In the genomic region with DNA sequence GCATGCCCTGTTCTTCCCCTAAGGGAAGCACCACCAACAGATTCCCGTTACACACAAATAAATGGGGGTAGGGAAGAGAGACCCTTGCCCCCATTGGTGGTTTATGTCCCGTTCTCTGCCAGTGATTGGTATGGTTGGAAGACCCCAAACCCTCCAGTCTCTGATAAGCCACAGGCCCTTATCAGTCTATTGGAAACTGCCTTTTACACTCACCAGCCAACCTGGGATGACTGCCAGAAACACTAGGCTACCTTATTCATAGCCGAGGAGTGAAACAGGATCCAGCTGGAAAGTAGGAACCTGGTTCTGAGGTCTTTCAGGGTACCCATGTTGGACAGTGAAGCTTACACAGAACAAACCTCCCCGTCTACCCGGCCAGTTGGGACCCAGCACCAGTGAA, we compare ENCODE assay signal across 23 mouse cellular contexts. TPM values are rescaled to one million over a fixed set of nuclear protein-coding genes. Genes with fewer than 3 reads are reported as not detected.
DNase-seq lines count a peak whose midpoint lies in the region; ATAC-seq and TF ChIP-seq lines count a peak whose summit lies in the region.
"Had no signal": no experiment of that assay in that cellular context is flagged by ENCODE, and none has a peak within 500 bp of the region (broad histone marks: within the 10 kb centered on the region; RNA-seq: fewer than 3 reads in every experiment).

No protein-coding gene starts in this region.

- no peak overlapping the region for H3K27ac ChIP-seq in liver, embryonic 13.5 days
- H3K27ac ChIP-seq in liver, postnatal 0 days (ENCODE audit: low read depth) = no peak overlapping the region
- H3K27ac ChIP-seq: embryonic facial prominence, embryonic 12.5 days; forebrain, embryonic 15.5 days; hindbrain, embryonic 10.5 days; hindbrain, postnatal 0 days; layer of hippocampus, adult 2 months; macrophage; midbrain, embryonic 10.5 days; stomach, embryonic 15.5 days had no signal

- no peak for TF ChIP-seq CTCF in liver, postnatal 0 days (IDR thresholded peaks at IDR 0.05; ENCODE audit: low read depth)

- no peaks in the 10 kb centered on the region for H3K36me3 ChIP-seq in liver, embryonic 13.5 days
- H3K36me3 ChIP-seq in liver, postnatal 0 days (replicated peaks; ENCODE audit: insufficient read depth, low read length) = no peaks in the 10 kb centered on the region
- H3K36me3 ChIP-seq: embryonic facial prominence, embryonic 12.5 days; forebrain, embryonic 15.5 days; hindbrain, embryonic 10.5 days; midbrain, embryonic 10.5 days; stomach, embryonic 15.5 days had no signal

- H3K4me3 ChIP-seq in liver, embryonic 13.5 days (replicated peaks) = no peak overlapping the region
- no peak overlapping the region for H3K4me3 ChIP-seq in liver, postnatal 0 days (ENCODE audit: low read depth, low read length)
- H3K4me3 ChIP-seq: embryonic facial prominence, embryonic 12.5 days; forebrain, embryonic 15.5 days; hindbrain, embryonic 10.5 days; layer of hippocampus, adult 2 months; midbrain, embryonic 10.5 days; stomach, embryonic 15.5 days had no signal

- peaks cover 3% of the 10 kb centered on the region; the same call in 1 of the 2 replicates for H3K9me3 ChIP-seq in liver, embryonic 13.5 days (replicated peaks)
- no peaks in the 10 kb centered on the region for H3K9me3 ChIP-seq in liver, postnatal 0 days (ENCODE audit: low read length)
- H3K9me3 ChIP-seq: embryonic facial prominence, embryonic 12.5 days; forebrain, embryonic 15.5 days; hindbrain, embryonic 10.5 days; midbrain, embryonic 10.5 days; stomach, embryonic 15.5 days had no signal

- H3K9ac ChIP-seq in liver, embryonic 13.5 days = no peak overlapping the region
- H3K9ac ChIP-seq in liver, postnatal 0 days (replicated peaks) = no peak overlapping the region
- H3K9ac ChIP-seq: embryonic facial prominence, embryonic 12.5 days; forebrain, embryonic 15.5 days; stomach, embryonic 15.5 days had no signal

- intact Hi-C loops in left cerebral cortex, postnatal 36 days (cut with DNase I) = no loop called here

- WGBS in liver, embryonic 13.5 days (ENCODE audit: insufficient replicate concordance) = 68% methylated on average over 5 of the region's 5 CpGs
- WGBS in liver, postnatal 0 days (ENCODE audit: insufficient replicate concordance) = 67% methylated on average over 5 of the region's 5 CpGs

- H3K4me2 ChIP-seq in liver, embryonic 13.5 days = peak overlapping the region; percentile 62; the same call in 1 of the 2 replicates
- H3K4me2 ChIP-seq in liver, postnatal 0 days (ENCODE audit: low read depth, low read length) = no peak overlapping the region; the same call in 1 of the 2 replicates
- H3K4me2 ChIP-seq: embryonic facial prominence, embryonic 12.5 days; forebrain, embryonic 15.5 days; stomach, embryonic 15.5 days had no signal

- peaks cover 53% of the 10 kb centered on the region for H3K4me1 ChIP-seq in liver, embryonic 13.5 days (replicated peaks)
- H3K4me1 ChIP-seq in liver, postnatal 0 days (ENCODE audit: insufficient read depth) = peaks cover 7% of the 10 kb centered on the region; the same call in 1 of the 2 replicates

- TF ChIP-seq EP300 in liver, postnatal 0 days (IDR thresholded peaks at IDR 0.05; ENCODE audit: low read depth) = no peak

- ATAC-seq in liver, embryonic 13.5 days (ENCODE audit: low read depth) = no peak
- ATAC-seq in liver, postnatal 0 days = no peak
- ATAC-seq: forebrain, embryonic 15.5 days; hindbrain, postnatal 0 days; intestine, postnatal 0 days had no signal

- DNase-seq in adrenal gland, adult 2 months = peak; percentile 72
- no peak for DNase-seq in adrenal gland, adult 8-10 months
- peak; percentile 46 for DNase-seq in heart, adult 8-10 months (ENCODE audit: low spot score)
- no peak for DNase-seq in heart, adult 11 months
- no peak for DNase-seq in liver, embryonic 13.5 days
- DNase-seq in liver, postnatal 0 days = no peak
- DNase-seq in adrenal gland, postnatal 25 days = peak; percentile 39
- no peak for DNase-seq in left cerebral cortex, postnatal 36 days (ENCODE audit: low spot score in 2 of 2)
- DNase-seq: cerebellum, adult 18-20 months; kidney, postnatal 10 days; layer of hippocampus, postnatal 36 days; right cerebral cortex, postnatal 14 days; spleen, adult 18-20 months; thymus, adult 18-20 months had no signal

- H3K27me3 ChIP-seq in liver, embryonic 13.5 days = no peaks in the 10 kb centered on the region
- no peaks in the 10 kb centered on the region for H3K27me3 ChIP-seq in liver, postnatal 0 days (ENCODE audit: insufficient read depth, low read length)
- H3K27me3 ChIP-seq: embryonic facial prominence, embryonic 12.5 days; forebrain, embryonic 15.5 days; stomach, embryonic 15.5 days had no signal

RNA-seq across cellular contexts. Expression of gene Tfcp2, which starts 4.2 kb away (rescaled TPM):
- total RNA-seq in adrenal gland, adult 2 months (2021) = 10 to 100 TPM; 14.2 to 25.1 TPM
- polyA plus RNA-seq in adrenal gland, adult 2 months (2012; rRNA removed) = 24.5 and 24.8 TPM in 2 replicates
- 10 to 100 TPM; 25.6 to 38.0 (median 30.8) TPM for total RNA-seq in adrenal gland, adult 8-10 months (2022)
- total RNA-seq in heart, adult 8-10 months (2022) = 10 to 100 TPM; 14.3 to 17.3 (median 15.6) TPM
- 4.4 and 4.6 TPM in 2 replicates for polyA plus RNA-seq in liver, embryonic 13.5 days (2015; fragmentation: Nextera tagmentation; extraction: Ambion mirVana)
- 4.0 TPM in 2 replicates for polyA plus RNA-seq in liver, postnatal 0 days (2015; fragmentation: Nextera tagmentation; extraction: Ambion mirVana)
- total RNA-seq in adrenal gland, postnatal 25 days (2021) = 27.9 and 31.3 TPM in 2 replicates
- total RNA-seq in left cerebral cortex, postnatal 36 days (2021) = 10 to 100 TPM; 26.2 to 33.1 TPM

RNA-seq across cellular contexts. Expression of gene Pou6f1, which starts 43.8 kb away (rescaled TPM):
- 10 to 100 TPM; 14.4 to 18.3 TPM for total RNA-seq in adrenal gland, adult 2 months (2021)
- polyA plus RNA-seq in adrenal gland, adult 2 months (2012; rRNA removed) = 25.1 and 32.5 TPM in 2 replicates
- 10 to 100 TPM; 17.1 to 33.5 (median 23.8) TPM for total RNA-seq in adrenal gland, adult 8-10 months (2022)
- total RNA-seq in heart, adult 8-10 months (2022) = 10 to 100 TPM; 11.1 to 17.3 (median 13.8) TPM
- polyA plus RNA-seq in liver, embryonic 13.5 days (2015; fragmentation: Nextera tagmentation; extraction: Ambion mirVana) = 0.10 and 0.23 TPM in 2 replicates
- 0.74 and 0.79 TPM in 2 replicates for polyA plus RNA-seq in liver, postnatal 0 days (2015; fragmentation: Nextera tagmentation; extraction: Ambion mirVana)
- 18.3 and 20.5 TPM in 2 replicates for total RNA-seq in adrenal gland, postnatal 25 days (2021)
- 100 to 1,000 TPM; 128 to 140 TPM for total RNA-seq in left cerebral cortex, postnatal 36 days (2021)

RNA-seq across cellular contexts. Expression of gene Dazap2, which starts 59.2 kb away (rescaled TPM):
- 100 to 1,000 TPM; 211 to 277 TPM for total RNA-seq in adrenal gland, adult 2 months (2021)
- 887 and 1,091 TPM in 2 replicates for polyA plus RNA-seq in adrenal gland, adult 2 months (2012; rRNA removed)
- 100 to 1,000 TPM; 235 to 259 (median 252) TPM for total RNA-seq in adrenal gland, adult 8-10 months (2022)
- 100 to 1,000 TPM; 170 to 189 (median 183) TPM for total RNA-seq in heart, adult 8-10 months (2022)
- polyA plus RNA-seq in liver, embryonic 13.5 days (2015; fragmentation: Nextera tagmentation; extraction: Ambion mirVana) = 141 and 173 TPM in 2 replicates
- polyA plus RNA-seq in liver, postnatal 0 days (2015; fragmentation: Nextera tagmentation; extraction: Ambion mirVana) = 145 and 146 TPM in 2 replicates
- 234 and 249 TPM in 2 replicates for total RNA-seq in adrenal gland, postnatal 25 days (2021)
- 100 to 1,000 TPM; 106 to 120 TPM for total RNA-seq in left cerebral cortex, postnatal 36 days (2021)

Comparison
In these comparisons a context has a peak if more than half of its experiments do, and no peak if none do; other contexts are left out.
1. DNase-seq: peak in adrenal gland, adult 2 months (single experiment), heart, adult 8-10 months (single experiment) and adrenal gland, postnatal 25 days (single experiment); none in adrenal gland, adult 8-10 months (single experiment), heart, adult 11 months (single experiment), liver, embryonic 13.5 days (single experiment), liver, postnatal 0 days (single experiment) and left cerebral cortex, postnatal 36 days (0 of 2).